ENCODE assay signal across 32 mouse cellular contexts in the genomic region with DNA sequence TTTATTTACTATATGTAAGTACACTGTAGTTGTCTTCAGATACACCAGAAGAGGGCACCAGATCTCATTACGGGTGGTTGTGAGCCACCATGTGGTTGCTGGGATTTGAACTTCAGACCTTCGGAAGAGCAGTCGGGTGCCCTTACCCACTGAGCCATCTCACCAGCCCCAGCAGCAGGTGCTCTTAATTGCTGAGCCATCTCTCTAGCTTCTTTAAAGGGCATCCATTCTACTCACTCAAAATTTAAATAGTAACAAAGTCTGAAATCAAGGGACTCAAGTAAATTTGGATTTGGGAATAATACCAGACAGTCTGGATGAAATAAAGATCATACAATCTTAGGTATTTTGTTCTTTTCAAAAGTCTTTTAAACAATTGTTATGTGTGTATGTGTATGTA. TPM values are rescaled to one million over a fixed set of nuclear protein-coding genes. Genes with fewer than 3 reads are reported as not detected.
"Had no signal": no experiment of that assay in that cellular context is flagged by ENCODE, and none has a peak within 500 bp of the region (broad histone marks: within the 10 kb centered on the region; RNA-seq: fewer than 3 reads in every experiment).

No protein-coding gene starts in this region.

RNA-seq across cellular contexts. Expression of gene Gtsf1, which starts 24.7 kb away (rescaled TPM):
- total RNA-seq: common myeloid progenitor, adult 5-6 weeks; forebrain, postnatal 0 days; gastrocnemius, adult 18-20 months; gastrocnemius, adult 2 months; gastrocnemius, adult 8-10 months; gastrocnemius, postnatal 10 days; gastrocnemius, postnatal 14 days; gastrocnemius, postnatal 25 days; gastrocnemius, postnatal 36 days; gastrocnemius, postnatal 4 days; granulocyte monocyte progenitor cell, adult 5-6 weeks; heart, adult 18-20 months; heart, adult 2 months had no signal
- polyA plus RNA-seq: embryonic facial prominence, embryonic 10.5 days; embryonic facial prominence, embryonic 12.5 days; embryonic facial prominence, embryonic 13.5 days; embryonic facial prominence, embryonic 14.5 days; embryonic facial prominence, embryonic 15.5 days; erythroblast, embryonic 14.5 days; forebrain, embryonic 10.5 days; forebrain, embryonic 11.5 days; forebrain, embryonic 12.5 days; forebrain, embryonic 13.5 days; forebrain, embryonic 14.5 days; forebrain, embryonic 15.5 days; forebrain, embryonic 16.5 days; forebrain, postnatal 0 days had no signal

RNA-seq across cellular contexts. Expression of gene Gtsf2, which starts 42.7 kb away (rescaled TPM):
- total RNA-seq: common myeloid progenitor, adult 5-6 weeks; forebrain, postnatal 0 days; gastrocnemius, adult 18-20 months; gastrocnemius, adult 2 months; gastrocnemius, adult 8-10 months; gastrocnemius, postnatal 10 days; gastrocnemius, postnatal 14 days; gastrocnemius, postnatal 25 days; gastrocnemius, postnatal 36 days; gastrocnemius, postnatal 4 days; heart, adult 18-20 months; heart, adult 2 months; heart, adult 8-10 months had no signal
- polyA plus RNA-seq: cortical plate, adult 2 months; embryonic facial prominence, embryonic 10.5 days; embryonic facial prominence, embryonic 11.5 days; embryonic facial prominence, embryonic 12.5 days; embryonic facial prominence, embryonic 13.5 days; embryonic facial prominence, embryonic 14.5 days; embryonic facial prominence, embryonic 15.5 days; erythroblast, embryonic 14.5 days; forebrain, embryonic 12.5 days; forebrain, embryonic 13.5 days; forebrain, embryonic 14.5 days; forebrain, embryonic 15.5 days; forebrain, embryonic 16.5 days; forebrain, postnatal 0 days; frontal cortex, adult 2 months; heart, adult 2 months; heart, embryonic 10.5 days; heart, embryonic 11.5 days had no signal
